Mouse (Mus musculus): ENCODE measurements at regions not wholly inside any gene's neighbourhood (a gene's known extent, or its start where the extent isn't known, plus 50 kb on each side); places are given as distances from the start of the nearest gene placed in this dataset.

GRCm38 (mm10) chr1:90268131-90268691 lies 64.4 kb downstream of the Ackr3 start:
- WGBS, result 25% methylated on average over 17 of the region's 17 CpGs
- Histone ChIP-seq H3K27me3 (ENCODE audit: control insufficient read depth, insufficient read depth, low read length) (0 out of 2 replicates have a peak, but pooled peaks cover 4% of the 10 kb centered on the region), H3K36me3 (ENCODE audit: control insufficient read depth, insufficient read depth, low read length) (no peaks in the 10 kb centered on the region), H3K27ac (replicated peaks; ENCODE audit: low read depth, low read length) (no peak overlapping the region), H3K9ac (ENCODE audit: low read length) (no peak overlapping the region; the same call in 1 of the 2 replicates), H3K4me3 (ENCODE audit: low read depth, low read length) (no peak overlapping the region), H3K4me2 (ENCODE audit: low read depth, severe bottlenecking) (no peak overlapping the region), H3K4me1 (ENCODE audit: control insufficient read depth, insufficient read depth, low read length) (peaks cover 5% of the 10 kb centered on the region; the same call in 1 of the 2 replicates), H3K9me3 (ENCODE audit: control insufficient read depth, low read length) (no peaks in the 10 kb centered on the region)
- no peak for DNase-seq (ENCODE audit: low spot score)
- ATAC-seq (ENCODE audit: insufficient number of reproducible peaks, low FRiP score, low TSS enrichment, low read depth), result no peak

- H3K9me3 ChIP-seq (ENCODE audit: control insufficient read depth, low read length), result no peaks in the 10 kb centered on the region
- H3K27ac ChIP-seq (replicated peaks; ENCODE audit: low read depth, low read length), result no peak overlapping the region
- WGBS, result 72% methylated on average over 7 of the region's 7 CpGs
- no peak overlapping the region for H3K4me3 ChIP-seq (ENCODE audit: low read depth, low read length)
- H3K4me2 ChIP-seq (ENCODE audit: low read depth, severe bottlenecking), result no peak overlapping the region
- 0 out of 2 replicates have a peak, but pooled peaks cover 4% of the 10 kb centered on the region for H3K27me3 ChIP-seq (ENCODE audit: control insufficient read depth, insufficient read depth, low read length)
- H3K4me1 ChIP-seq (ENCODE audit: control insufficient read depth, insufficient read depth, low read length), result peaks cover 5% of the 10 kb centered on the region; the same call in 1 of the 2 replicates
- no peak for ATAC-seq (ENCODE audit: insufficient number of reproducible peaks, low FRiP score, low TSS enrichment, low read depth)
- H3K36me3 ChIP-seq (ENCODE audit: control insufficient read depth, insufficient read depth, low read length), result no peaks in the 10 kb centered on the region
- no peak overlapping the region for H3K9ac ChIP-seq (ENCODE audit: low read length)
- no peak for DNase-seq (ENCODE audit: low spot score)
Measured at GRCm38 (mm10) chr1:90268951-90269350, 65.2 kb downstream of the Ackr3 start.

GRCm38 (mm10) chr1:90269836-90270235 lies 66.1 kb downstream of the Ackr3 start:
- Histone ChIP-seq H3K27ac (replicated peaks; ENCODE audit: low read depth, low read length) (no peak overlapping the region), H3K4me2 (ENCODE audit: low read depth, severe bottlenecking) (no peak overlapping the region), H3K9me3 (ENCODE audit: control insufficient read depth, low read length) (no peaks in the 10 kb centered on the region), H3K4me3 (ENCODE audit: low read depth, low read length) (no peak overlapping the region), H3K27me3 (ENCODE audit: control insufficient read depth, insufficient read depth, low read length) (0 out of 2 replicates have a peak, but pooled peaks cover 4% of the 10 kb centered on the region), H3K36me3 (ENCODE audit: control insufficient read depth, insufficient read depth, low read length) (no peaks in the 10 kb centered on the region), H3K9ac (ENCODE audit: low read length) (no peak overlapping the region), H3K4me1 (ENCODE audit: control insufficient read depth, insufficient read depth, low read length) (peaks cover 5% of the 10 kb centered on the region; the same call in 1 of the 2 replicates)
- WGBS, result 74% methylated on average over 1 of the region's 1 CpGs
- DNase-seq (ENCODE audit: low spot score), result no peak
- ATAC-seq (ENCODE audit: insufficient number of reproducible peaks, low FRiP score, low TSS enrichment, low read depth), result no peak

- no peaks in the 10 kb centered on the region for H3K36me3 ChIP-seq (ENCODE audit: control insufficient read depth, insufficient read depth, low read length)
- H3K4me1 ChIP-seq (ENCODE audit: control insufficient read depth, insufficient read depth, low read length), result peaks cover 5% of the 10 kb centered on the region; the same call in 1 of the 2 replicates
- no peak overlapping the region for H3K4me3 ChIP-seq (ENCODE audit: low read depth, low read length)
- no peak overlapping the region for H3K4me2 ChIP-seq (ENCODE audit: low read depth, severe bottlenecking)
- no peak overlapping the region for H3K27ac ChIP-seq (replicated peaks; ENCODE audit: low read depth, low read length)
- no peaks in the 10 kb centered on the region for H3K9me3 ChIP-seq (ENCODE audit: control insufficient read depth, low read length)
- no peak overlapping the region for H3K9ac ChIP-seq (ENCODE audit: low read length)
- ATAC-seq (ENCODE audit: insufficient number of reproducible peaks, low FRiP score, low TSS enrichment, low read depth), result no peak
- WGBS, result 85% methylated on average over 3 of the region's 3 CpGs
- no peak for DNase-seq (ENCODE audit: low spot score)
- 0 out of 2 replicates have a peak, but pooled peaks cover 4% of the 10 kb centered on the region for H3K27me3 ChIP-seq (ENCODE audit: control insufficient read depth, insufficient read depth, low read length)
Measured at GRCm38 (mm10) chr1:90271326-90271725, 67.5 kb downstream of the Ackr3 start.

- Histone ChIP-seq H3K9ac (ENCODE audit: low read length) (no peak overlapping the region), H3K4me3 (ENCODE audit: low read depth, low read length) (no peak overlapping the region), H3K9me3 (ENCODE audit: control insufficient read depth, low read length) (no peaks in the 10 kb centered on the region), H3K36me3 (ENCODE audit: control insufficient read depth, insufficient read depth, low read length) (no peaks in the 10 kb centered on the region), H3K27ac (replicated peaks; ENCODE audit: low read depth, low read length) (no peak overlapping the region), H3K4me1 (ENCODE audit: control insufficient read depth, insufficient read depth, low read length) (peaks cover 5% of the 10 kb centered on the region; the same call in 1 of the 2 replicates), H3K4me2 (ENCODE audit: low read depth, severe bottlenecking) (no peak overlapping the region), H3K27me3 (ENCODE audit: control insufficient read depth, insufficient read depth, low read length) (0 out of 2 replicates have a peak, but pooled peaks cover 4% of the 10 kb centered on the region)
- DNase-seq (ENCODE audit: low spot score), result no peak
- no peak for ATAC-seq (ENCODE audit: insufficient number of reproducible peaks, low FRiP score, low TSS enrichment, low read depth)
- 95% methylated on average over 5 of the region's 5 CpGs for WGBS
Measured at GRCm38 (mm10) chr1:90272411-90272810, 68.6 kb downstream of the Ackr3 start.

- ATAC-seq (ENCODE audit: insufficient number of reproducible peaks, low FRiP score, low TSS enrichment, low read depth) (no peak), DNase-seq (ENCODE audit: low spot score) (no peak)
- H3K27me3 ChIP-seq (ENCODE audit: control insufficient read depth, insufficient read depth, low read length), result 0 out of 2 replicates have a peak, but pooled peaks cover 4% of the 10 kb centered on the region
- H3K36me3 ChIP-seq (ENCODE audit: control insufficient read depth, insufficient read depth, low read length), result no peaks in the 10 kb centered on the region
- no peak overlapping the region for H3K4me3 ChIP-seq (ENCODE audit: low read depth, low read length)
- H3K4me1 ChIP-seq (ENCODE audit: control insufficient read depth, insufficient read depth, low read length), result peaks cover 5% of the 10 kb centered on the region; the same call in 1 of the 2 replicates
- H3K27ac ChIP-seq (replicated peaks; ENCODE audit: low read depth, low read length), result no peak overlapping the region
- 64% methylated on average over 19 of the region's 19 CpGs for WGBS
- H3K9ac ChIP-seq (ENCODE audit: low read length), result no peak overlapping the region
- no peaks in the 10 kb centered on the region for H3K9me3 ChIP-seq (ENCODE audit: control insufficient read depth, low read length)
- no peak overlapping the region for H3K4me2 ChIP-seq (ENCODE audit: low read depth, severe bottlenecking)
Measured at GRCm38 (mm10) chr1:90272830-90273628, 69.2 kb downstream of the Ackr3 start.

- Histone ChIP-seq H3K9ac (ENCODE audit: low read length) (no peak overlapping the region), H3K36me3 (ENCODE audit: control insufficient read depth, insufficient read depth, low read length) (no peaks in the 10 kb centered on the region), H3K4me3 (ENCODE audit: low read depth, low read length) (no peak overlapping the region), H3K9me3 (ENCODE audit: control insufficient read depth, low read length) (no peaks in the 10 kb centered on the region), H3K4me2 (ENCODE audit: low read depth, severe bottlenecking) (no peak overlapping the region), H3K27ac (replicated peaks; ENCODE audit: low read depth, low read length) (no peak overlapping the region), H3K4me1 (ENCODE audit: control insufficient read depth, insufficient read depth, low read length) (peaks cover 2% of the 10 kb centered on the region; the same call in 1 of the 2 replicates), H3K27me3 (ENCODE audit: control insufficient read depth, insufficient read depth, low read length) (0 out of 2 replicates have a peak, but pooled peaks cover 4% of the 10 kb centered on the region)
- DNase-seq (ENCODE audit: low spot score) (no peak), ATAC-seq (ENCODE audit: insufficient number of reproducible peaks, low FRiP score, low TSS enrichment, low read depth) (no peak)
Measured at GRCm38 (mm10) chr1:90273629-90273928, 69.8 kb downstream of the Ackr3 start.

- Histone ChIP-seq H3K9ac (ENCODE audit: low read length) (no peak overlapping the region), H3K36me3 (ENCODE audit: control insufficient read depth, insufficient read depth, low read length) (no peaks in the 10 kb centered on the region), H3K4me3 (ENCODE audit: low read depth, low read length) (no peak overlapping the region), H3K4me1 (ENCODE audit: control insufficient read depth, insufficient read depth, low read length) (no peaks in the 10 kb centered on the region; the same call in 1 of the 2 replicates), H3K4me2 (ENCODE audit: low read depth, severe bottlenecking) (no peak overlapping the region), H3K27me3 (ENCODE audit: control insufficient read depth, insufficient read depth, low read length) (no peaks in the 10 kb centered on the region), H3K27ac (replicated peaks; ENCODE audit: low read depth, low read length) (no peak overlapping the region), H3K9me3 (ENCODE audit: control insufficient read depth, low read length) (no peaks in the 10 kb centered on the region)
- WGBS, result 91% methylated on average over 9 of the region's 9 CpGs
- DNase-seq (ENCODE audit: low spot score) (no peak), ATAC-seq (ENCODE audit: insufficient number of reproducible peaks, low FRiP score, low TSS enrichment, low read depth) (no peak)
Measured at GRCm38 (mm10) chr1:90274968-90275651, 71.3 kb downstream of the Ackr3 start.
